In the genomic region with DNA sequence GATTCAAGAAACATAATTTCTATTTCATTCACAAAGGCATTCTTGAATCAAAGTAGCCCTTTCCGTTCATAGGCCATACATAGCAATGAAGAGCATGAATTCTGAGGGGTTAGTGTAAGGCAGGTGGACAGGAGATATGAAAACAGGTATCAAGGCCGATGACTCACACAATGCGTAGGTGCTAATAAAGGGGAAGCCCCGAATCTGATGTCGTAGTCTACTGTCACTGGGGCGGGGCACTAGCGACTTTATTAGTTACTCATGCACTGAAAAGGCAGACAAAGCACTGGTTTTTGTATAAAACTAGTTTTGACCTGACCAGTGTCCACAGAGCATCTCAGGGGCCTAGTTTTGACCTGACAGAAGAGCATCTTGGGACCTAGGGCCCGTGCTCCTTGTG, we compare ENCODE assay signal across 27 mouse cellular contexts. TPM values are rescaled to one million over a fixed set of nuclear protein-coding genes. Genes with fewer than 3 reads are reported as not detected.
A peak's percentile ranks its signal among the peaks of the same experiment; 100 is the strongest.
DNase-seq lines count a peak whose midpoint lies in the region; ATAC-seq and TF ChIP-seq lines count a peak whose summit lies in the region.
"Had no signal": no experiment of that assay in that cellular context is flagged by ENCODE, and none has a peak within 500 bp of the region (broad histone marks: within the 10 kb centered on the region; RNA-seq: fewer than 3 reads in every experiment).

No protein-coding gene starts in this region.

- peaks cover 33% of the 10 kb centered on the region for H3K36me3 ChIP-seq in splenic B cell, adult 2 months (ENCODE audit: control insufficient read depth, insufficient read depth, low read length, poor library complexity, severe bottlenecking)

- DNase-seq in CD4-positive helper T cell, adult 2 months (ENCODE audit: low read depth, low spot score) = peak; percentile 34
- DNase-seq in splenic B cell, adult 2 months (ENCODE audit: low read depth, low spot score) = peak; percentile 51
- no peak for DNase-seq in gastrocnemius, adult 2 months
- DNase-seq in kidney, postnatal 14 days = no peak
- no peak for DNase-seq in lung, postnatal 4 days
- DNase-seq: adrenal gland, adult 2 months; adrenal gland, postnatal 14 days; cerebellum, adult 11 months; cerebellum, adult 2 months; cerebellum, adult 9-11 months; cerebellum, postnatal 25 days; forebrain, postnatal 0 days; gastrocnemius, postnatal 10 days; gastrocnemius, postnatal 36 days; heart, adult 2 months; heart, postnatal 14 days; heart, postnatal 4 days had no signal

- peak; percentile 91 for ATAC-seq in CD4-positive, CD25-positive, alpha-beta regulatory T cell, adult 4 months
- peak; percentile 89 for ATAC-seq in inflammation-experienced regulatory T-cells, adult 6 months
- ATAC-seq: Patski had no signal

- H3K27ac ChIP-seq in gastrocnemius, adult 2 months = no peak overlapping the region
- H3K27ac ChIP-seq: embryonic facial prominence, embryonic 12.5 days; embryonic facial prominence, embryonic 15.5 days; heart, adult 2 months; heart, embryonic 10.5 days; heart, embryonic 13.5 days; hindbrain, embryonic 14.5 days; hindbrain, postnatal 0 days had no signal

- no peaks in the 10 kb centered on the region for H3K27me3 ChIP-seq in splenic B cell, adult 2 months (ENCODE audit: control insufficient read depth, insufficient read depth, low read length, poor library complexity, severe bottlenecking)
- H3K27me3 ChIP-seq: CH12.LX; embryonic facial prominence, embryonic 12.5 days; embryonic facial prominence, embryonic 15.5 days; heart, embryonic 13.5 days; Patski had no signal

- TF ChIP-seq CTCF in gastrocnemius, adult 2 months (IDR thresholded peaks at IDR 0.05) = no peak

- intact Hi-C loops in gastrocnemius, adult 2 months (cut with DNase I) = no loop called here

- no peak overlapping the region for H3K4me3 ChIP-seq in gastrocnemius, adult 2 months
- H3K4me3 ChIP-seq: embryonic facial prominence, embryonic 12.5 days; embryonic facial prominence, embryonic 15.5 days; heart, adult 2 months; heart, embryonic 10.5 days; heart, embryonic 13.5 days had no signal

RNA-seq across cellular contexts. Expression of gene Map3k1, which starts 36.7 kb away (rescaled TPM):
- polyA plus RNA-seq in CD4-positive, CD25-positive, alpha-beta regulatory T cell, adult 4 months (2017; shearing (Covaris generic)) = 100 to 1,000 TPM; 117 to 125 TPM
- polyA plus RNA-seq in inflammation-experienced regulatory T-cells, adult 6 months (2017; shearing (Covaris generic)) = 100 to 1,000 TPM in 2 of 3 experiments, 10 to 100 TPM in 1; 81.9 to 104 (median 103) TPM
- 10 to 100 TPM in 1 of 2 experiments, 1 to 10 TPM in 1; 7.6 to 10.1 TPM for total RNA-seq in gastrocnemius, adult 2 months (2021)

Comparison
In these comparisons a context has a peak if more than half of its experiments do, and no peak if none do; other contexts are left out.
1. DNase-seq: peak in CD4-positive helper T cell, adult 2 months (single experiment) and splenic B cell, adult 2 months (single experiment); none in gastrocnemius, adult 2 months (single experiment), kidney, postnatal 14 days (single experiment) and lung, postnatal 4 days (0 of 2).